Mouse (Mus musculus) B cell, adult 2 months (primary cell): Measurements from ENCODE around the gene Sar1a.

Source experiments
- DNase-seq, 2 experiments: peaks; one replicate each; pipeline ENCODE4 v3.0.0; 2022

The Sar1a gene

DNA sequence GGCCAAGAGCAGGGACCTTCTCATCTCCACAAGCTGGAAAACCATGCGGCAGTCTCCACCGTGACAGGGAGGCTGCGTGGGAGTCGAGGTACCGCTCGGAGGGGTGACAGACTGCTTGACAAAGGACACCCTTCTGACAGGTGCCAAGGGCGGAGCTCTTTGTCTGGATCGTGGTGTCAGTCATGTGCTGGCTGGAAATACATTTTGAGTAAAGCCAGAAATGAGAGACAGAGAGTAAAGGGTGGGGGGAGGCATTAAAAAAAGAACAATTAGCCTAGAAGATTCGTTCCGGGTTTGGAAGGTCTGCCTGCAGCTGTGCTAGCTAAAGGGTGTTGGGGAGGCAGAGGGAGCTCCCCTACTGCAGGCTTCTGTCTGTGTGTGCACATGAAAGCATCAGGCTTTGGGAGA is 56.6 kb downstream of the Sar1a start:
- DNase-seq, result no peak

DNA sequence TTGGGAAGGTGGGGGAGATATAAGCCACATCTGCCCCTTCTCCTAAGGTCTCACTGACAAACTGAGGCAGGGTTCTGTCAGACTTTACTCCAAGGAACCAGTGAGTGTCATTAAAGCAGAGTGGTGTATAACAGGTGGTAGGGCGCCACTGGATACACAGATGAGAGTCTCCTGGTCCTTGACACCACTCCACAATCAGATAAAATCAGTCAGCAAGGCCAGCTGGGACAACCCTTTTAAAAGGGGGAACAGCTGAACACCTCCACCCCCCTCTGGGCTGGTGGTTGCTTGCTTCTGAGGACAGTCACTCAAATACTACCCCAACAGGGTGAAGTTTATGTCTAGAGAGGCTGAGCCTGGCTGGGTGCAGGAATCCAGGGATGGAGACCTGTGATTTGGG is 57.4 kb downstream of the Sar1a start:
- no peak for DNase-seq

DNA sequence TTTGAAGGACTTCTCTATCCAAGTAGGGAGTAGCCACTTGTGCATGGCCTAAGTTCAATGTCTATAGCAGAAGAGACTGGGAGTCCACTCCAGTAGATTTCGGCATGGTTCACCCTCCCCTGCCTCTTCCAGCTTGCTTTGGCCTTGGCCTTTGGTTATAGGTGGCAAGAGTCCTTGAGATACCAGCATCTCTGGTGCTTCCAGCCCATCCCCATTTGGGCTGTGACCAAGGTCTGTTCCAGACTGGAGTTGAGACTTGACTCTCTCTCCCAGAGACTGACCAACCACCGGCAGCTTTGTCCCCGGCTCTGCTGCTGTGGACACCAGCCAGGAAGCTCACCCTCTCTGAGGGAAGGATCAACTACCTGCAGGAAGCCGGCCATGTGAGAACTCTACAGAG is 58.0 kb downstream of the Sar1a start:
- no peak for DNase-seq

DNA sequence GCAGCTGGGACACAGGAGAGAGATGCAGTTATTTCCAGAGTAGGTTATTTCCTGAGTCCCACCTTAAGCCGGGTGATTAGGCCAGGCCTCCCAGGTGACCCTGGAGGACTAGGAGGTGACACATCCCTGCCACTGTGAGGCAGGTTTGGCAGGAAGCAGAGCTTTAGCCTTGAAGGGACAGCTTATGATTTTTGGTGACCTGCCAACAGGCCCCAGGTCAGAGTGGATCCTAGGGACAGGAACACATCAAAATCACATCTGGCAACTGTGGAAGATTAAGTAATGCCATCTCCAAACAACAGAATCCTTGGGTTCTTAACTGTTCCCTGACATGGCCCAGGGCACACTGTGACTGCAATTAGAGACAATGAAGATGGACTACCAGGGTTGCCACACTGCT is 61.2 kb downstream of the Sar1a start:
- DNase-seq, result no peak

DNA sequence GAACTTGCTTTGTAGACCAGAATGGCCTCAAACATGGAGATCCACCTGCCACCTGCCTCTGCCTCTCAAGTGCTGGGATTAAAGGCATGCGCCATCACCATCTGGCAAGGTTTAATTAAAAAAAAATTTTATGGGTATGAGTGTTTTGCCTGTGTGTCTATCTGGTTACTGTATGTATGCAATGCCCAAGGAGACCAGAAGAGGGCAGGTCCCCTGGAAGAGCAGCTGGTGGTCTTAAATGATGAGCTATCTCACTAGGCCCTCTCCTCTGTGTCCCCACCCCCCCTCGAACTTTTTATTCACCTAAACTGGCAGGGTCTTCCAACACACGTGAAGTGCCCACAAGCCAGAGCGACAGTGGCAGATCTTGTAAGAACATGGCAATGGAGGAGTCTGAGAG is 61.8 kb downstream of the Sar1a start:
- no peak for DNase-seq

DNA sequence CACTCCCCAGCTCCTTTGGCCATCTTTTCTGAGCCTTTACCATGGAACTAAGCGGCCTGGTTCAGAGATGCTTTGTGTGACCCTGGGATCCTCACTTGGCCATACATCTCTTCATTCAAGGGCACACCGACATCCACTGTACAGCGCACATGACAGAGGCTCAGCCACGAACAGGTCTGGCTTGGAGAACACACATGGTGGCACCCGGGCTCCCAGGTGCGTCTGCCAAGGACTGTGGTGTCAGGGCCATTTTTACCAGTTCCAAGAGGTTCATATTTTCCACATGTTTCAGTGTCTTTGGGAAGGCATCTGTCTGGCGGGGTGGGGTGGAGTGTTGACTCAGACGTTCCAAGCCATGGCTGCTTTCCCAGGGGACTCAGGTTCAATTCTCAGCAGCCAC is 62.2 kb downstream of the Sar1a start:
- DNase-seq, result no peak
